Mouse (Mus musculus): ENCODE measurements around the gene Kcnj12. TPM values are rescaled to one million over a fixed set of nuclear protein-coding genes. Genes with fewer than 3 reads are reported as not detected.

Kcnj12 gene
- polyA plus RNA-seq, 1 experiment, result 0.08 TPM

DNA sequence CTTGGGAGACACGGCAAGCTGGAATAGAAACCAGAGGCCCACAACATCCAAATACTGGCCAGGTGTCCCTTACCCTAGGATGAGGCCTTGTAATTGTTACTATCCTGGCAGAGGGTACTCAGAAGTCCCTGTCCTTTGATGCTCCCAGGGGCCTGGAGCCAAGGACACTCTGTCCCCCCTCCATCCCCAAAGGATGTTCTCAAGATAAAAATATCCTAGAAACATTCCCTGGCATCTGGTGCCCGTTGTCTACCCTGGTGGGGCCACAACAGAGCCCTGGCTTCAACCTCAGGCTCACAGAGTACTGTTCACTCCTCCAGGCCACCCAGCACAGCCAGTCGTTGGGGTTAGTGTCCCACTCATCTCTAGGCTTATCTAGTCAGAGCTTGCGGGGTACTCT lies 38.3 kb downstream of the Kcnj12 start:
- H3K4me1 ChIP-seq (ENCODE audit: control insufficient read depth), result peaks cover 23% of the 10 kb centered on the region
- no peaks in the 10 kb centered on the region for H3K9me3 ChIP-seq (ENCODE audit: control insufficient read depth, low read length)
- peaks cover 19% of the 10 kb centered on the region for H3K27me3 ChIP-seq (ENCODE audit: control insufficient read depth)
- H3K36me3 ChIP-seq (ENCODE audit: control insufficient read depth), result no peaks in the 10 kb centered on the region
- no peak for TF ChIP-seq TAL1 (IDR thresholded peaks at IDR 0.05; ENCODE audit: low read length)
- TF ChIP-seq GATA1 (IDR thresholded peaks at IDR 0.05; ENCODE audit: low read length), result no peak
- H3K4me3 ChIP-seq (replicated peaks), result no peak overlapping the region

DNA sequence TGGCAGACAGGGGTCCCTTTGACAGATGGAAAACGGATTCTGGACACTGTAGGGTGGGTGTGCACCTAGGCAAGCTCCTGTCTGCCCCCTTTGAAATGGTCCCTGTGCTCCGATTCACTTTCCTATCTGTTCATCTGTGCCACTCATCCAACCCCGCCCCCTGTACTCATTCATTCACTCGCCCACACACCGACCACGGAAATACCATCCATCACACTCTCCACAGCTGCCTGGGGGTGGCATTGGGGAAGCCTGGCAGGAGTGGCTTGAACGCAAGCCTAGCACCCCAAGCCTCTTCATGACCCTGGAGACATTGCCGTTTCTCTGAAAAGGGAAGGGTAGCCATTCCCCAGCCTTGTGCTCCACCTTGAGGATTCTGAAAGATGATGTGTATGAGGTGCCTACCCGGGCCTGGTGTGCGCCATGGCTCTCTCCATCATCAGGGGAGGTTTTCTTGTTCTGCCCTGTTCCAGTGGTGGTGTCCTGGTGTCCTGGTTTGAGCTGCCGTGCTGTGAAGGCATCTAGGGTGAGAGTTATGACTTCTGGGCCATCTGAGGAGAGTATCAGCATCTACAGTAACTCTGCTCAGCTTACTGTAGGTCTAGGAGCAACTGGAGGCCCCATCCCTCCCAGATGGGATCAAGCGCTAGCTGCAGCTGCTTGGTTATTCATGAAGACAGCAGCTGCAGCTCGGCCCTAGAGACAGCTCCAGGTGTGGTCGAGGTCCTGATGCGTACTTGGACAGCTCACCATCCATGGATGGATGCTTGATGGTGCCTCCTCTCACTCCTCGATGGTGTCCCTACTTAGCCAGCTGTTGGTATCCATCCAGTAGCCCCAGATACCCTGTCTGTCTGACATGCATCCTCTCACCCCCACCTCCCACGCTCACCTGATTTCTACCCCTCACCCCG lies 40.4 kb downstream of the Kcnj12 start:
- Histone ChIP-seq H3K4me3 (replicated peaks) (no peak overlapping the region), H3K9me3 (ENCODE audit: control insufficient read depth, low read length) (no peaks in the 10 kb centered on the region), H3K4me1 (ENCODE audit: control insufficient read depth) (peaks cover 45% of the 10 kb centered on the region), H3K36me3 (ENCODE audit: control insufficient read depth) (no peaks in the 10 kb centered on the region), H3K27me3 (ENCODE audit: control insufficient read depth) (peaks cover 17% of the 10 kb centered on the region)
- no peak for TF ChIP-seq TAL1 (IDR thresholded peaks at IDR 0.05; ENCODE audit: low read length)
- no peak for TF ChIP-seq GATA1 (IDR thresholded peaks at IDR 0.05; ENCODE audit: low read length)

DNA sequence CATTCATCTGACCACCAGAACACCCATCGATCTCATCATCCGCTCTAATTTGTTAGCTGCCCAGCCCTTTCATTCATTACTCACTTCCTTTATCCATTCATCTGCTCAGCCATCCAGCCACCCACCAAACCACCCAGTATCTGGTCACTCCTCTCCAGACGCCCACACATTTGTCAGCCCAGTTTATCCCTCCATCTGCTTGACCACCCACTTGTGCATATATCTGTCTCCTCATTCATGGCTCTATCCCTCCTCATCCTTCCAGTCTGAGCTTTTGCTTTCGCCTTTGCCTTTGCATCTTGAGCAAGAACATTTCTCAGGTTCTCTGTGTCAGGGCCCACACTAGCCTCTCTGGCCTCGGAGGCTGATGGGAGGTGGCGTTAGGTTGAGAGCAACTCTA lies 41.1 kb downstream of the Kcnj12 start:
- peaks cover 52% of the 10 kb centered on the region for H3K4me1 ChIP-seq (ENCODE audit: control insufficient read depth)
- H3K36me3 ChIP-seq (ENCODE audit: control insufficient read depth), result no peaks in the 10 kb centered on the region
- TF ChIP-seq GATA1 (IDR thresholded peaks at IDR 0.05; ENCODE audit: low read length) (no peak), TAL1 (IDR thresholded peaks at IDR 0.05; ENCODE audit: low read length) (no peak)
- peaks cover 17% of the 10 kb centered on the region for H3K27me3 ChIP-seq (ENCODE audit: control insufficient read depth)
- no peaks in the 10 kb centered on the region for H3K9me3 ChIP-seq (ENCODE audit: control insufficient read depth, low read length)
- no peak overlapping the region for H3K4me3 ChIP-seq (replicated peaks)

DNA sequence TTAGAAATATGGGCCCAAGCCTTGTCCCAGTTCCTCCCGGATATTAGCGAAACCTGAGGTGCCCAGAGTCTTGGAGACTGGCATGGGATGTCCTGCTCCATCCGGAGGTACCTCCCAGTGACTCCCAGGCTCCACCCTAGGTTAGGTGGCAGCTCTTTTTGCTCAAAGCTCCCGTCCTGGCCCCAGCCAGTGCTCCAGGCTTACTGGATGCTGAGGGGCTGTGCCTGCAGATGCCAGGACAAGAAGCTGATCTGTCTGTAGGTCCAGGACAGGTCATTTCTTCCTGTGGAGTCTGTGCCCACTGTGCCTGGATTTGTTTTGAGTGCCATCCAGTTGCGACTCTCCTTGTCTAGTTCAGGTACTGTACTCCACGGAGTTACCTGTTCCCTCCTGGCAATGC lies 43.3 kb downstream of the Kcnj12 start:
- Histone ChIP-seq H3K4me1 (ENCODE audit: control insufficient read depth) (peaks cover 72% of the 10 kb centered on the region), H3K36me3 (ENCODE audit: control insufficient read depth) (peaks cover 13% of the 10 kb centered on the region), H3K9me3 (ENCODE audit: control insufficient read depth, low read length) (peaks cover 14% of the 10 kb centered on the region), H3K4me3 (replicated peaks) (no peak overlapping the region), H3K27me3 (ENCODE audit: control insufficient read depth) (peaks cover 17% of the 10 kb centered on the region)
- no peak for TF ChIP-seq GATA1 (IDR thresholded peaks at IDR 0.05; ENCODE audit: low read length)
- no peak for TF ChIP-seq TAL1 (IDR thresholded peaks at IDR 0.05; ENCODE audit: low read length)

DNA sequence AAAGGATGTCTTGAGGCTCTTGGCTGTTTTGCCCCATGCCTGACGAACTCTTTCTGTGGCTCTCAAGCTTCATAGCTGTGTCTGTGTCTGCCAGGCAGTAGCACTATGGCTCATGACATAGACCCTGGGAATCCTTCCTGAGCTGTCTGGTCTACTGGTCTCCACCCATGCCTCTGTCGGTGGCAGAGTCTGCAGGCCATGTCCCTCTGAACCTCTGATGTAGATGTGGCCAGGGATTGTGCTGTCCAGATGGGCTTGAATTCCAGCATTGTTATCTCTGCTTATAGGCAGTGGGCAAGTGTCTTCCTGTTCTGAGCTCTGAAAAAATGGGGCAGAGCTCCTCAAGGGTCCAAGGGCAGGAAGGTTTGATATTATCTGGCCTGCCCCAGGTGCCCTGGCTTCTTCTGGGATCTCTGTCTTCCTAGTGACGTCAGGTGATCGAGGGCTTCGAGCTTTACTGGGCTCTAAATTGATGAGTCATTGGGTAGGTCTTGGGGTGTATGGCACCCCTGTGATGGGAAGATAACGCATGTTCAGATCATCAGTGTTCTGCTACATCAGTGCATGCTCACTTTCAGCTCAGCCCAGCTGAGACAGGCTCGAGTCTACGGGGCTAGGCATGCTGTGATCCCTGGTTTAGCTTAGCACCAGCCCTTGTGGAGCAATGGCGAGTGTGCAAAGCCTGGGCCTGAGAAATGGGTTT lies 44.9 kb downstream of the Kcnj12 start:
- H3K9me3 ChIP-seq (ENCODE audit: control insufficient read depth, low read length), result peaks cover 14% of the 10 kb centered on the region
- peaks cover 85% of the 10 kb centered on the region for H3K4me1 ChIP-seq (ENCODE audit: control insufficient read depth)
- TF ChIP-seq GATA1 (IDR thresholded peaks at IDR 0.05; ENCODE audit: low read length), result peak; percentile 88
- TF ChIP-seq TAL1 (IDR thresholded peaks at IDR 0.05; ENCODE audit: low read length), result peak; percentile 58; the same call in 2 of the 3 replicates
- H3K4me3 ChIP-seq (replicated peaks), result peak overlapping the region; percentile 44
- H3K27me3 ChIP-seq (ENCODE audit: control insufficient read depth), result peaks cover 15% of the 10 kb centered on the region
- peaks cover 13% of the 10 kb centered on the region for H3K36me3 ChIP-seq (ENCODE audit: control insufficient read depth)

DNA sequence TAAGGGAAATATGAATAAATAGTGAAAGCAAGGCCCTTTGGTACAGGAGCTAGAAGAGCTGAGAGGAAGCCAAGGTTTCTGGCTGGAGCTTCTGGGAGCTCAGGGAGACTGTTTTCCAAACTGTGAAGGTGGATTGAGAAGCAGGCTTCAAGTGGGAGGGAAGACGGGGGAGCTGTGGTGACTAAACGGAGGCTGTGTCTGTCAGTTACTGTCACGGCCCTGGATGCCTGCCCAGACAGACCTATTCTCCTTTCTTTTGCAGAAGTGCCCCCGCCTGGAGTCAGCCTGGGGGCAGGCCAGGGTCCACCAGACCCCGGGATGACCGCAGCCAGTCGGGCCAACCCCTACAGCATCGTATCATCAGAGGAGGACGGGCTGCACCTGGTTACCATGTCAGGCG lies 46.5 kb downstream of the Kcnj12 start:
- Histone ChIP-seq H3K27me3 (ENCODE audit: control insufficient read depth) (peaks cover 7% of the 10 kb centered on the region), H3K36me3 (ENCODE audit: control insufficient read depth) (peaks cover 13% of the 10 kb centered on the region), H3K4me3 (replicated peaks) (no peak overlapping the region), H3K4me1 (ENCODE audit: control insufficient read depth) (peaks cover 90% of the 10 kb centered on the region), H3K9me3 (ENCODE audit: control insufficient read depth, low read length) (peaks cover 14% of the 10 kb centered on the region)
- TF ChIP-seq TAL1 (IDR thresholded peaks at IDR 0.05; ENCODE audit: low read length) (no peak), GATA1 (IDR thresholded peaks at IDR 0.05; ENCODE audit: low read length) (no peak)

DNA sequence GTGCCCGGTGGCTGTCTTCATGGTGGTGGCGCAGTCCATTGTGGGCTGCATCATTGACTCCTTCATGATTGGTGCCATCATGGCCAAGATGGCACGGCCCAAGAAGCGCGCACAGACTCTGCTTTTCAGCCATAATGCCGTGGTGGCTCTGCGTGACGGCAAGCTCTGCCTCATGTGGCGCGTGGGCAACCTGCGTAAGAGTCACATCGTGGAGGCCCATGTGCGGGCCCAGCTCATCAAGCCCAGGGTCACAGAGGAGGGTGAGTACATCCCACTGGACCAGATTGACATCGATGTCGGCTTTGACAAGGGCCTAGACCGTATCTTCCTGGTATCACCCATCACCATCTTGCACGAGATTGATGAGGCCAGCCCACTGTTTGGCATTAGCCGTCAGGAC lies 47.3 kb downstream of the Kcnj12 start:
- Histone ChIP-seq H3K4me3 (replicated peaks) (no peak overlapping the region), H3K4me1 (ENCODE audit: control insufficient read depth) (peaks cover 92% of the 10 kb centered on the region), H3K27me3 (ENCODE audit: control insufficient read depth) (peaks cover 4% of the 10 kb centered on the region), H3K36me3 (ENCODE audit: control insufficient read depth) (peaks cover 13% of the 10 kb centered on the region), H3K9me3 (ENCODE audit: control insufficient read depth, low read length) (peaks cover 14% of the 10 kb centered on the region)
- TF ChIP-seq TAL1 (IDR thresholded peaks at IDR 0.05; ENCODE audit: low read length) (no peak), GATA1 (IDR thresholded peaks at IDR 0.05; ENCODE audit: low read length) (no peak)

DNA sequence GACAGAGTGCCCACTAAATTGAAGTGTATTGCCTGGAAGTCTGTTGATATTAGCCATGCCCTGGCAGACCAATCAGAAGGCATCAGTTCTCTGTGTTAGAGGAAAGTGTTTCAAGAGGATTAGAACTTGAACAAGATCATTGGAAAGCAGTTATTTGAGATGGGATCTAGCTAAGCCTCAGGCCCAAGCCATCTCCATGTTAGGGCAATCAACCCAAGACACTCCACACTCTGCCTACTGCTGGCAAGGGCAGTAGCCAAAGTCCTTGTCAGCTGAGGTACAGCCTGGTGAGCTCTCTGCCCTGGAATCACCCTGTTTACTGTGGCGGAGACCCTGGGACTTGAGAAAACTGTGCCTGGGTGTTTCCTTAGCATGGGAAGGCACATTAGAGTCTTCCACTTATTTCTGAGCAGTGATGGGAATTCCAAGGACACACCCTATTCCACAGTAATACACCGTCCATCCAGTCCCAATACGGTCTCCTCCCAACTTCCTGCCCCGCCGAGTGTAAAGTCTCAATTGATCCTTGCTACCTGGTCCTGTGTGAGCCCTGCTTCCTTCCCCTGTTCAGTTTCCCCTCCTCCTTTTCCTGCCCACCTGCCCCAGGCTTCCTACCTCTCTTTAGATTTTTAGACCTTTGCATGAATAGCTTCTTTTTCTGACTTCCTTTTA lies 52.4 kb downstream of the Kcnj12 start:
- TF ChIP-seq TAL1 (IDR thresholded peaks at IDR 0.05; ENCODE audit: low read length), result no peak
- no peak for TF ChIP-seq GATA1 (IDR thresholded peaks at IDR 0.05; ENCODE audit: low read length)
- peaks cover 88% of the 10 kb centered on the region for H3K4me1 ChIP-seq (ENCODE audit: control insufficient read depth)
- H3K4me3 ChIP-seq (replicated peaks), result peak overlapping the region; percentile 53
- peaks cover 6% of the 10 kb centered on the region for H3K36me3 ChIP-seq (ENCODE audit: control insufficient read depth)
- peaks cover 5% of the 10 kb centered on the region for H3K9me3 ChIP-seq (ENCODE audit: control insufficient read depth, low read length)
- H3K27me3 ChIP-seq (ENCODE audit: control insufficient read depth), result peaks cover under 1% of the 10 kb centered on the region; the same call in 1 of the 2 replicates
